Mouse (Mus musculus) kidney, adult 9 months (tissue): ENCODE data around the gene B4galt3.
A peak's percentile ranks its signal among the peaks of the same experiment; 100 is the strongest.

Experiments
- DNase-seq: peaks from one replicate; pipeline ENCODE4 v3.0.0; 2022

B4galt3 gene

DNA sequence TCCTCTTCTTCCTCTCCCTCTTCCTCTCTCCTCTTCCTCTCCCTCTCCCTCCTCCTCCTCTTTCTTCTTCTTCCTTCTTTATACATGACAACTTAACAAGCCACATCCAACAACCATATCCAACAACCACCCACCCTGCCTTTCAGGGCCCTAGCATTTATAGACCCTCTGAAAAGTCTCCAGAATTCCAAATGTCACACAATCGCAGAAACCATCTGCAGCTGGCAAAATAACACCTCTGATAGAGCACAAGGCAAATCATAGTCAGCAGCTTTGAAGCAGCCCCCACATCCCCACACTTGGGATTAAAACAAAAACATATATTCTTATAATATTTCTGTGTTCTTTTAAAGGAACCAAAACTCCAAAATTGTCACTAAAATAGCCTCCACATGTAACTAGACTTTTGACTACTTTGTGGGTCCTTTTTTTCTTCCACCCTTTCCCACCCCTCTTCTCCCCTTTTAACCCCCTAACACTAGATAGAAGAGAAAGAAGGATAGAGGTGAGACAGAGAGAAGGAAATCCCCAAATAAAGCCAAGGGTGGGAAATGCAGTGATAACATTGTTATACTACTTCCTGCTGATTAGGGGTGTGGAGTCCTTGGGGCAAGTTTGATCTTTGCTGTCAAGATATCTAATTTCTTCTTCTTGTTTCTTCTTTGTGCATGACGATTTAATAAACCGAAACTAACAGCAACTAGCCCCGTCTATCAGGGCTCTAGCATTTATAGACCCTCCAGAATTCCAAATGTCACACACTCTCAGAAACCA, 4.0 kb upstream of the B4galt3 start:
- DNase-seq = no peak

DNA sequence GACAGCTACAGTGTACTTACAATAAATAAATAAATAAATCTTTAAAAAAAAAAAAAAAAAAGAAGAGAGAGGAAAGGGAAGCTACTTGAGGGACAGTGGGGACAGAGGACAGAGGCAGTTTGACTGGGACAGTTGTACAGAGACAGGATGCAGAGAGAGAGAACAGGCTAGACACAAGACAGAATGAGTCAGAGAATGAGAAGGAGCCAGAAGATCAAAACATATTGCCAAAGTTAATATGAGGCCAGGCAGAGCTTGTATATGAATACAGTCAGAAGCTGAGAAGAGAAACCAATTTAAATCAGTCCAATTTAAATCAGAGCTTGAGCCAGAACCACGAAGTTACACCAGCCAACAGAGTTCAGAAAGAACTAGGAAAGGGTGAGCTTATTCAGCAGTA, 1.8 kb upstream of the B4galt3 start:
- no peak for DNase-seq

DNA sequence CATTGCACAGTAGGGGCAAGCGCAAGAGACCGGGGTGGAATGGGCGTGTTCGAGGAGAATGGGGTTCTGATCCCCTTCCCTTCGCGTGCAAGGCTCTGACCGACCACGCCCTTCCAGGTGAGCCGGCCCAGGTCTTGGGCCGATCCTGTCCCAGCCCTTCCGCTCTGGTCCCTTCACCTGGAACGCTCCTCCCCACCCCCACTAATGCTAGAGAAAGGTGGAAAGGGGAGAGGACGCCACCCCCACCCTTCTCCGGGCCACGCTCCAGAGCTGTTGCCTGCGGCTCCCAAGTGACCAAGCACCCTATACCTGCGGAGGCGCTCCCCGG, 409 bp downstream of the B4galt3 start:
- DNase-seq = peak; percentile 77

DNA sequence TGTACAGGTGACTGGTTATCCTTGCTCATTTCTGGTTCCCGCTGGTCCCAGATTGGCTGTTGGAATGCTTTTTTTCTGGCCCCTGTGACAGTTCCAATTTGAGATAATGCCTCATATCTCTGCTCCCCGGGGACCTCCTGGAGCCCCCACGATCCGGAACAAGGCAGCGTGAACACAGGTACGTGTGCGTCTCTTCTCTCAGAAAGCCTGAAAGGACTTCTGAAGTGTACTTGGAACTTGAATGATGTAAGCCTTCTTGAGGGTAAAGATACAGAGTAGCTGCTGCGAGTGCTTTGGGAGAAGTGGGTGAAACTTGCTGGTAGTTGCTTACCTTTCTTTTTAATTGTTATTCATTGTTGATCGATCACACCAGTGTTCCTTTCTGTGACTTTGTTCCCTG, 1.1 kb downstream of the B4galt3 start:
- no peak for DNase-seq

DNA sequence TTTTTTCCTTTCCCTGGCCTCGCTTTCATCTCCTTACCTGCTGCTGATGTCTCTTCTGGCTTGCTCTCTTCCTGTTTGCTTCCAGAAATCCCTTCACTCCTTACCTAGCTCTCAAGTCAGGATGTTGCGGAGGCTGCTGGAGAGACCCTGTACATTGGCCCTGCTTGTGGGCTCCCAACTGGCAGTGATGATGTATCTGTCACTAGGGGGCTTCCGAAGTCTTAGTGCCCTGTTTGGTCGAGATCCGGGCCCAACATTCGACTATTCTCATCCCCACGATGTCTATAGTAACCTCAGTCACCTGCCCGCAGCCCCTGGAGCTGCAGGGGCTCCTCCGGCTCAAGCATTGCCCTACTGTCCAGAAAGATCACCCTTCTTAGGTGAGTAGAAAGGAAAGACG, 1.5 kb downstream of the B4galt3 start:
- no peak for DNase-seq

DNA sequence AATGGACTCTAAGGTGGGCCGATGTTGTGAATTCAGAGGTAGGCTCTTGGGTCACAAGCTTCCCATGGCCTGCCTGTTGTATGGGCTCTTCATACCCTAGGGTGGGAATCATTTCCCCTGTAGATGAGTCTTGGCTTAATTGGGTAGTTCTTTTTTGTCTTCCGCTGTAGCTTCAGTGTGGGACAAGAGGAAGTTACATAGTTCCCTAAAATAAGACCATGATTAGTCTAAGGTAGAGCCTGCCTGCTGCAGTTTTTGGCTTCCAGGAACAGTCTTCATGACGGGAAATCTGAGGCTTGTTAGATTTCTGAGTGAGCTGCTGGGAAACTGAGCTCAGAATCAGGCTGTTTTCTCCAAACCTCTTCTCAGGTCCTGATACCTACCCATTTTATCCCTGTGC, 2.0 kb downstream of the B4galt3 start:
- DNase-seq = no peak

DNA sequence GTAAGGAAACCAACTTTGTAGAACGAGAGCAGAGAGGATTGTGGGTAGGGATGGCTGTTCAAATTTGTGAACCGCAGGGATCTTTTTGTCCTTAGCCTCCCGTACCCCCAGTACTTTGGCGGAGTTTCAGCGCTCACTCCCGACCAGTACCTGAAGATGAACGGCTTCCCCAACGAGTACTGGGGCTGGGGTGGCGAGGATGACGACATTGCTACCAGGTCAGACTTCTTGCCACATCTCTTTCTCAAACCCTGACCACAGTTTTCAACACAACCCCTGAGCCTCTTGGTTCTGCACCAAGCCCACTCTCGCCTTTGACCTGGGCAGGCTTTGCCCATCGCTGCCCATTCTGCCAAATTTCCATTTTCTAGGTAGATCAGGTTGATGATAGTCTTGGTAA, 4.0 kb downstream of the B4galt3 start:
- DNase-seq = no peak

DNA sequence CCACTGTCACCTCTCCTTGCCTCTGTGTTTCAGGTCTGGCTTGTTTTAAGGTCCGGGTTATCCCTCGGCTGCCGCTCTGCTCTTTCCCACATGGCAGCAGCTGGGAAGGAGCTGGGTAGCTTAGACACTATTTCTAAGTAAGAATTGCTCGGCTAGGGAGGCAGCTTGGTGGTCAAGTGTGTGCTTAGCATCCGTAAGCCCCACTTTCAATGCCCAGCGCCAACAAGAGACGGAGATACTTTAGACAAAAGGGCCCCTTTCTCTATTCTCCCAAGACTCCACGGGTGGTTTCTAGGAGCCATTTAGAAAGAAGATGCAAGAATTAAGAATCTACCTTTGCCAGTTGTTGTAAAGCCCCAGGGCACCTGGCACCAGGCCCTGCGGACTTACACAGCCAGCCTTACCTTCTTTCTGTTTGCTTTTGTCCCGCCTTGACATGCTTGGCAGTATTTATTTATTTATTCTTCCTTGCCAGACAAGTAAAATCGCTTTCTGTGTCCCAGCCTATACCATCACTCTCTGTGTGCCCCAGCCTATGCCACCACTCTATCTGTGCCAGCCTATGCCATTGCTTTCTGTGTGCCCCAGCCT, 5.1 kb downstream of the B4galt3 start:
- no peak for DNase-seq

DNA sequence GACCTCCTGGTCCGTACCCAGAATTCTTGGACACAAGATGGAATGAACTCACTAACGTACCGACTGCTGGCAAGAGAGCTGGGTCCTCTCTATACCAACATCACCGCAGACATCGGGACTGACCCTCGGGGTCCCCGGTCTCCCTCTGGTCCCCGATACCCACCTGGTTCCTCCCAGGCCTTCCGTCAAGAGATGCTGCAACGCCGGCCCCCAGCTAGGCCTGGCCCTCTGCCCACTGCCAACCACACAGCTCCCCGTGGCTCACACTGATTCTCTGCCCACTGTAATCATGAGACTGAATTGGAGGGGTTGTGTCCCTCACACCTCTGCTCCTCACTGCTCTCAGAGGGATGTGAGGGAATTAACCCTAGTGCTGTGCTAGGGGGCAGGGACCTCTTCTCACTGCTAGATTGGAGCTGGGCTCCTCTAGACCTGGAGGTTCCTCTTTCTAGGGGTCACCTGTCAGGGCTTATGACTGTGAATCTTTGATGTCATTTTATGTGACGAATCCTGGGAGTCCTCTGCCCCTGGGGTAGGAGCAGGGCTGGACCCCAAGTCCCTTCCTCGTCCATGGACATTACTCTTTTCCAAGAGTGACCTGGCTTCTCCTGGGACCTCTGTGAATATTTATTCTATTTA, 6.1 kb downstream of the B4galt3 start:
- no peak for DNase-seq

DNA sequence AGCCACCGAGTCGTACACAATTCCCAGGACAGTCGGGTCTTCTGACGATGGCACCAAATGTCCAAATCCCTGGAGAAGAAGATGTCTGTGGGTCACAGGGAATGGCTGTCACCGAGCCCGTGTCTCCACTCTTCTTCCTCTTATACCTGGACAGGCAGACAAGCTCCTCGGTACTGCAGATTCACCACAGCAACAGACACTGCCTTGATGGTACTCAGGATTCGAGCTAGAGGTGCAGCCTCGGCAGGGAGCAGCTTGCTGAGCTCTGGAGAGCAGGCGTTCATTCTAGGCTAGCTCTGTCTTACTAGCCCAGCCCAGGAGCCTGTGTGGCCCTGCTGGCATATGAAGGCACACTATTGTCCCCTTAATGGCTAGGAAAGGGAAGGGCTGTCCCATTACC, 7.6 kb downstream of the B4galt3 start:
- no peak for DNase-seq

DNA sequence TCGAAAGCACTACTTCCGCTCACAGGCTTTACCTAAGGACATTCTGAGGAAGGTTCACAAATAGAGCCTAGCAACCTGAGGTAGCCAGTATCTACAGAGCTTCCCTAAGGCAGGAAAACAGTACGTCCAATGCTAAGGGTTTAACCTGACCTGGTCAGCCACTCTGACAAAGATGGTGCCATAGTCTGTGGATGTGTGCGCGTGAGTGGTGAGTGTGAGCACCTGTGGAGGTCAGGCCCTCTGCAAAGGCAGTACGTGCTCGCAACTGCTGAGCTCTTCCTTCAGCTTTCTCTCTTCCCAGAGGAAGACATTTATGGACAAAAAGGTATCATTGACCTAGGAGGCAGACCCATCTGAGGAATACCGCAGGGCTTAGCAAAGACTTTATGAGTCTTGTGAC, 8.3 kb downstream of the B4galt3 start:
- DNase-seq = no peak

DNA sequence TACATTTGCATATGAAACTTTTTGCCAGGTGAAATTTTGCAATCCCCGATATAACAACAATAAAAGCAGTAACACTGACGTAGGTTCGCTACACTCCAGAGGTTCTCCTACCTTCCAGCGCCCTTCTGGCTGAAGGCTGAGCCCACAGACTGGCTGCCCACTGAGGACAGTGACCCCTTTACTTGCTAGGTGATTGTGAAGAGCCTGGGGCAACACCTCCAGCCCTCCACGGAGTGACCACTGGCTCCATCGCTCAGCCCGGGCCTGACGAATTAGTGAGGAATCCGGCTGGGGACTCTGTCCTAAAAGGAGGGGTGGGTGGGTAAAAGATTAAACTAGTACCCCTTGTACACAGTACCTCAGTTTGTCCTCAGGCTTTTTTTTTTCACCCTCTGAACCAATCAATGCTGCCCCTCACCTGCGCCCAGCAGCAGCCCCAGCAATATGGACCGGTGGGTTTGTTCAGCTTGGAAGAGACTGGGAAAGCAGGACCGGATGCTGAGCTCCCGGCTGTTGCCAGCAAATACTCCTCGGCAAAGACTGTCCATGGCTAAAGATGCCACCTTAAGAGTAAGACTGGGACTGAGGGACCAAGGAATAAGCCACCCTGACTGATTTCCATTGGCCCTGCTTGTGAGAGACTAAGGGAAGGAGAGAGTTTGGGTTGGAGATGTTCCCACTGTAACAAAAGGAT, 9.0 kb downstream of the B4galt3 start:
- DNase-seq = no peak

DNA sequence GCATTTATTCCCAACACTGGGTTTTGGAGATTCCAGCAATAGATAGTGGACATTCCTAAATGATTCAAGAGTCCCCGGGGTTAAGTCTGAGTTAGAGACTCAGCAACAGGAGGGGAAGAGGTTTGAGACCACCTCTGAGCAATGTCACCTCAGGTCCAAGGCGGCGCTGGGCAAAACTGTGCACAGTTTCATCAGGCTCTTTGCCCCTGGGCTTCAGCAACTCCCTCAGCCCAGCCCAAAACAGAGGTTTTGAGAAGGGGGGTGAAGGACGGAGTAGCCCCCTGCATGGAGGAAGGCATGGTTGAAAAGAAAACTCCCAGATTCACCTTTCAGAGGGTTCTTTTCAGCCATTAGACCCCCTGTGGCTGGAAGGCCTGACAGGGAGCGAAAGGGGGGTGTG, 9.6 kb downstream of the B4galt3 start:
- DNase-seq = no peak

DNA sequence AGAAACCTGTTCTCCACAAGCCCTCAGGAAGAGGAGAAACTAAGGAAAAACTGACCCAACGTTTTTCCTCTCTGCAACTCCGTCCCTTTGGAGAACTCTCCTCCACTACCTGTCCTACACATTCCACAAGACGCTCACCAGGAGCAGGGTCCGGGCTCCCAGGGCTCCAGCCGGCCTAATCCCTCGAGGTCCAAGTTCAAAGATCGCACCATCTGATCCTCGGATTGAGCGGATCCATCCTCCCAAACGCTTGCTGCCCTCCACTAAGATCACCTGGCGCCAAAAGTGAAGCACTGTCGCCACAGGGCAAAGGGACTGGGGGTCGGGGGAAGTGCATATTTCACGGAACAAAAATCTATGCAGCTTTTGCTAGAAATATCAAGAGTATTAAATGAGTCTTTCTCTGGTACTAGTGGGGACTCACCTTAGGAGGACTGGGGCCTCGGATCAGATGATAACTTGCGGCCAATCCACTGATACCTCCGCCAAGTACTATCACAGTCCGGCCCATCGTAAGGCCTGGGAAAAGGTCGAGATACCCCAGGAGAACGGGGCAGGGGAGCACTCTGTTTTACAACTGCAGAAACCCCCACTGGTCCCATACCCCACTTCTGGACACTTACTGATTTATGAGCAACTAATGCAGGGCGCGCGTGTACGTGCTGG, 10.3 kb downstream of the B4galt3 start:
- peak; percentile 71 for DNase-seq

DNA sequence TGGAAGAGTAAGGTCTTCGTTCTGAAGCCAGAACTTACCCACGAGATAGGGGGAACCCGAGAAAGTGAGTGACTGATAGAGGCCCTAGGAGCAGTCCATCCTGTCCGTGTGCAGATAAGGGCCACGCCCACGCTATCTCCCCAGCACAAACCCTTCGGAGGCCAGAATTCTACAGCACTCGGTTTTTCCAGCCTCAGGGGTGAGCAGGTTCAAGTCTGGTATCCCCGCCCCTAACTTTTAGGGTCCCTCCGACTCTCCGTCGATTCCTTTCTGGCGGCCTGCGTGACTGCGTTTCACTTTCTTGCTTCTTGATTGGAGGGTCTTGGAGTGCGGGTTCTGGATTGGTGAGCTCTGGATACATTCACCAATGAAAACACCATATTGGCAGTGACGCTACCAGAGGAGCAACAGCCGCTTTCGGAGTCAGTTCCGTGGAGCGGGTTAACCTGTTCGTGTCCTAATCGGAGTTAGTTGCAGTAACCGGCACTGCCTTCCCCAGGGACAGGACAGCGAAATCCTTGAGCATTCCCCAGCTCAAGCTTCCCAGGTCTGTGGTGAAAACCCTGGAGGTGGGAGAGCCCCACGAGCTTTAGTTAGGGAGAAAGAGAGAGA, 10.9 kb downstream of the B4galt3 start, which contains the start of gene Ppox:
TSS of gene Ppox (minus strand) at position 271 of the 612 bp plus-strand sequence.
- DNase-seq = peak; percentile 98

DNA sequence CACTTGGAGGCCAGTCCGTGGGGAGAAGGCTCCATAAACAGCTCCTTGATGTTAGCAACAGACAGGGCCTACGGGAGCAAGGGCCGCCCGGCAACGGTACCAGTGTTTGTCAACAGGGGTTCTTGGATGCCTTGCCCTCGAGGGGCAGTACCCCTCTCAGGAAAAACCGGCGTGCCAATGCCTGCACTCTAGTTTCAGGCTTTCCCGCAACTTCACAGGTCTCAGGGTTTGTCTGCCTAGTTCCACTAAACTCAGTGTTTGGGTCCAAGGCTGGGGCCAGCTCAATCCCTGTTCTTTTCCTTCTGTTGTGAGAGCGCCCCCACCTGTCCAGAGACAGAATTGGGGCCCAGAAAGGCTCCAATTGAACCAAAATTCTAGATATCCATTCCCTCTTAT, 11.4 kb downstream of the B4galt3 start:
- peak; percentile 85 for DNase-seq

DNA sequence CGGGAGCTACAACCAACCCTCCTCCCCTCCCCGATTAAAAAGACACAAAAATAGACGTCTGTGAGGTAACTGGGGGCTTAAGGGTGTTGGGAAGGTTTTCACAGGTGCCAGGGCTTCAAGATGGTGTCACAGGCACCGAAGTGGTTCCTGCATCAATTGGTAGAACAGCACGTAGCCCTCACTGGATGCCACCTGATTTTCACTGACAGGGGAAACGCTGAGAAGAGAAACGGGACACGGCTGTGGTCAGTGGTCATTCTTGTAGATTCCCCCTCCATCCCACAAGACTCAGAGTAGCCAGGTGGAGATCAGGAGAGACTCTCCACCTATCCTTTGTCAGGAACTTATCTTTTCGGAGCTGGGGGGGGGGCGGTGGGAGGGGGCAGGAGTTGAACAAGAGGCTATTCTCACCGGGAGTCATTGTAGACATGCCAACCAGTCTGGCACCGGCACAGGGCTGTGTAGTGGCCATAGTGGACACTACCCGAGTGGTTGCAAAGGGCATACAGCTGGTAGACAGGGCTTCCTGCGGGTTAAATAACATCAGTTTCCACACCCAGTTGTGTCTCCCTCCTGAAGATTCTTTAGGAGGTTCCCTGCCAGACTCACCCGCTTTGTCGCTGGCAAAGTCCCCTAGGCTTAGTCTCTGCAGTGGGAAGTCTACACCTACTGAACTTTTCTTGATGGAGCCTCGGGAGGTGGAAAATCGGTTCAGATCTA, 12.1 kb downstream of the B4galt3 start:
- DNase-seq = peak; percentile 20

DNA sequence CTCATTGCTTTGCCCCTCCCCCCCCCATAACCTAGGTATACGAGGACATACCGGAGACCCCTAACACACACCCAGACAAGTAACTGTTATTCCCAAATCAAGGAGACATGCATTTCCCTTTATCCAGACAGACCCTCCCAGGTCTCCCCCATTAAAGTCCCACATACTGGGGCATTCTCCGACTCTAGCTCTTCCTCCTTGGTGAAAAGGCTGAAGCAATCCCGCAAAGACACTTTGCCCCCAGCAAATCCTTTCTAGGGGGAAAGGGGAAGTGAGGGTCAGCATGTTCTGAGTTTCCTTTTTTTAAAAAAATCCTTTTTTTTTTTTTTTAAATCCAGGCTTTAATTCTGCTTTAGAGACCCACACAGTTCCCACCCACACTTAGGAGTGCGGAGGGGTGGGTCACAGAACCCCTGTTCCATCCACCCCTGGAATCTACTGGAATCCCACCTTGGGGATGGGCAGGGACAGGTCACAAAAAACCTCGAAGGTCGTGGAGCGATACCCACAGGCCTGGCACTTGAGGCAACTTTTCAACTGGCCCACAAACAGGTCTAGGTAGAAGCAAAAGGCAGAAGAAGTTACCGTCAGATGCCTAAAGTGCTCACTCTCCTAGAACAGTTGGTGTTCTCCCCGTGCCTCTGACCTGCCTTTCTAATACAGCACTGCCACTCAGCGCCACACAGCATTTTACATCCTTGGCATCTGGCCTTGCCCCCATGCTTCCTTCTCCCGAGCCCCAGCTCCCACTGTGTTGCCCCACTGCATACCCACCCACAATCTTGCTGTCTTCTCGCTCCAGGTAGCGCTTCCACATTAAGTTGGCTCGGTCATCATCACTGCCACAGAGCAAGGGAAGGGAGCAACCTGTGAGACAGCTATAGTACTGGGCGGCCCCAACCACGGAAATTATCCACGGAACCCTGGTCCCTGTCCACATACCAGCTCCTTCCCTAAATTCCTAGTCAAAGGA, 13.3 kb downstream of the B4galt3 start:
- DNase-seq = peak; percentile 14

DNA sequence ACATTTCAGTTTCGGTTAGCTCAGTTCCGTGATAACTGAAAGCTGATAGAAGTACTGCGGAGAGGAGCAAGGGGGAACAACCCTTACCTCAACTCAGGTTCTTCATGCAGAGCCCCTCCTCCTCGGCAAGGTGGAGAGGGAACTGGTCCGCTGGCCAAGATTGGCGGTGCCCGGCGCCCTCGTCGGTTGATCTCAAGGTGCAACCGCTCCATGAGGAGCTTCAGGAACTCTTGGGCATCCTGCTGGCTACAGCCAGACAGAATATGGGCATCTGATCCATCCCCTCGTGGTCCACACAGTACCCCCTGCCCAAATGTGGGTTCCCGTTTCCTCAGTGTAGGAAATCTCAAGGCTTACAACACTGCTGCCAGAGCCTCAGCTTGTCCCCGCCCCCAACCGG, 14.4 kb downstream of the B4galt3 start:
- DNase-seq = peak; percentile 22

DNA sequence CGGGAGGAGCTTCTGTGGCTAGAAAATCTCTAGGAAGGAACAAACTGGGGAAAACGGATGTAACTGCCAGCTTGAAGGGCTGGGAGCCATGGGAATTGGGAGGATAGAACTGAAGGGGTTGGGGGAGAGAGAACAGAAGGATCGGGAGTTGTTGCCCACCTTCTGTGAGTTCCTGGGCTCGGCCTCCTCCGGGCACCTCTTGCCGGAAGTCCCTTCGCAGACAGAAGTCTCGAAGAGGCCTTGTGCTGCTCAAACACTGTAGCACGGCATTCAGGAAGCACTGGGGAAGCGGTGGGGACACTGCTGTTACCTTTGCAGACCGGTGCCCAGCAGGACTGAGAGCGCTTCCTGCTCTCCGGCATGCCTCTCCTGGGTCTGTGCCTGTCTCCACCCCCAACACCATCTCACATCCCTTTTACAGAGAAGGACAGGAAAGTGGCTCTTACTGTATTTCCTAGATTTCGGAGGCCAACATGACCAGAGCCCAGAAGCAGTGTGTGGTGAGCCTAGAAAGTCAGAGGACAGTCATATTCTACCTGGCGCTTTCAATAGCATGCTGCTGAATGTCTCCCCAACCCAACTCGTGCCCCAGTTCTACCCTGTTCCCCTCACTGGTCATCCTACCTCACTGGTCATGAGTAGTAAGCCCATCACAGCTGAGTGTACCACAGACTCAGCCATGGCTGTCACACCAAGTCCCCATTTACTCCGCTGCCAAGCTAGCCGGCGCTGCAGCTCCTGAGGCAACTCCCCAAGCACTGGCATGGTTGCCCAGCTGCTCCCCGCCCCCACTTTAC, 15.2 kb downstream of the B4galt3 start:
- peak; percentile 10 for DNase-seq
